Comparison of ENCODE assay signal across 32 mouse cellular contexts in genomic region chr13:36015636-36016035, GRCm38 (mm10). TPM values are rescaled to one million over a fixed set of nuclear protein-coding genes. Genes with fewer than 3 reads are reported as not detected.
DNase-seq lines count a peak whose midpoint lies in the region; ATAC-seq and TF ChIP-seq lines count a peak whose summit lies in the region.
"Had no signal": no experiment of that assay in that cellular context is flagged by ENCODE, and none has a peak within 500 bp of the region (broad histone marks: within the 10 kb centered on the region; RNA-seq: fewer than 3 reads in every experiment).

No protein-coding gene starts in this region.

- peak; percentile 41; the same call in 1 of the 2 replicates for ATAC-seq in liver, embryonic 11.5 days (replicated peaks; ENCODE audit: low FRiP score)
- peak; percentile 70 for ATAC-seq in liver, embryonic 16.5 days (ENCODE audit: low read depth)
- no peak for ATAC-seq in hindbrain, postnatal 0 days
- ATAC-seq: forebrain, postnatal 0 days; midbrain, embryonic 16.5 days had no signal

- no peak overlapping the region for H3K9ac ChIP-seq in liver, adult 2 months (ENCODE audit: low read depth, low read length)
- no peak overlapping the region for H3K9ac ChIP-seq in liver, embryonic 11.5 days (ENCODE audit: low read depth, low read length)
- H3K9ac ChIP-seq in liver, embryonic 16.5 days (ENCODE audit: low read depth, low read length): no peak overlapping the region
- H3K9ac ChIP-seq in hindbrain, postnatal 0 days (replicated peaks; ENCODE audit: low read length): no peak overlapping the region
- H3K9ac ChIP-seq: forebrain, embryonic 12.5 days; forebrain, postnatal 0 days; hindbrain, embryonic 12.5 days; kidney, embryonic 15.5 days; limb, embryonic 13.5 days; lung, embryonic 14.5 days had no signal

- H3K79me2 ChIP-seq in liver, adult 2 months (ENCODE audit: control insufficient read depth, insufficient read depth, low read length): no peaks in the 10 kb centered on the region; the same call in 1 of the 2 replicates

- no peak overlapping the region for H3K27ac ChIP-seq in liver, adult 2 months (replicated peaks; ENCODE audit: insufficient read depth, low read depth, low read length)
- H3K27ac ChIP-seq in liver, embryonic 11.5 days (ENCODE audit: low read depth, low read length): no peak overlapping the region
- no peak overlapping the region for H3K27ac ChIP-seq in liver, embryonic 16.5 days (ENCODE audit: low read length)
- no peak overlapping the region for H3K27ac ChIP-seq in hindbrain, postnatal 0 days
- H3K27ac ChIP-seq: forebrain, embryonic 12.5 days; hindbrain, embryonic 12.5 days; kidney, embryonic 15.5 days; limb, embryonic 13.5 days; midbrain, embryonic 10.5 days had no signal

- peaks cover 10% of the 10 kb centered on the region; the same call in 1 of the 2 replicates for H3K4me1 ChIP-seq in liver, adult 2 months (ENCODE audit: control insufficient read depth, insufficient read depth, low read length)
- H3K4me1 ChIP-seq in liver, embryonic 11.5 days (replicated peaks; ENCODE audit: control insufficient read depth, insufficient read depth, low read length): 0 out of 2 replicates have a peak, but pooled peaks cover 3% of the 10 kb centered on the region
- H3K4me1 ChIP-seq in liver, embryonic 16.5 days (ENCODE audit: control insufficient read depth, low read depth, low read length): peaks cover 6% of the 10 kb centered on the region; the same call in 1 of the 2 replicates
- H3K4me1 ChIP-seq in hindbrain, postnatal 0 days (ENCODE audit: insufficient read depth, low read length): no peaks in the 10 kb centered on the region

- no peaks in the 10 kb centered on the region for H3K9me3 ChIP-seq in liver, embryonic 11.5 days (ENCODE audit: control insufficient read depth, low read length)
- H3K9me3 ChIP-seq in liver, embryonic 16.5 days (replicated peaks; ENCODE audit: control insufficient read depth, low read length): no peaks in the 10 kb centered on the region
- H3K9me3 ChIP-seq in hindbrain, postnatal 0 days (ENCODE audit: low read length): no peaks in the 10 kb centered on the region
- H3K9me3 ChIP-seq: forebrain, embryonic 12.5 days; hindbrain, embryonic 12.5 days; kidney, embryonic 15.5 days; limb, embryonic 13.5 days; midbrain, embryonic 10.5 days had no signal

- no peaks in the 10 kb centered on the region for H3K27me3 ChIP-seq in liver, adult 2 months (ENCODE audit: control insufficient read depth, insufficient read depth, low read length)
- H3K27me3 ChIP-seq in liver, embryonic 11.5 days (replicated peaks; ENCODE audit: control insufficient read depth, insufficient read depth, low read length): no peaks in the 10 kb centered on the region
- H3K27me3 ChIP-seq in liver, embryonic 16.5 days (ENCODE audit: control insufficient read depth, insufficient read depth, low read depth, low read length): no peaks in the 10 kb centered on the region
- H3K27me3 ChIP-seq in hindbrain, postnatal 0 days (ENCODE audit: insufficient read depth, low read length): no peaks in the 10 kb centered on the region
- H3K27me3 ChIP-seq: forebrain, embryonic 12.5 days; hindbrain, embryonic 12.5 days; kidney, embryonic 15.5 days; limb, embryonic 13.5 days had no signal

- no peak overlapping the region for H3K4me3 ChIP-seq in liver, adult 2 months (ENCODE audit: insufficient read depth, low read depth, low read length)
- H3K4me3 ChIP-seq in liver, embryonic 11.5 days (ENCODE audit: low read depth, low read length): no peak overlapping the region
- no peak overlapping the region for H3K4me3 ChIP-seq in liver, embryonic 16.5 days (ENCODE audit: low read depth, low read length)
- no peak overlapping the region for H3K4me3 ChIP-seq in hindbrain, postnatal 0 days (ENCODE audit: low read length)
- H3K4me3 ChIP-seq: erythroblast, embryonic 14.5 days; forebrain, embryonic 12.5 days; hindbrain, embryonic 12.5 days; kidney, embryonic 15.5 days; limb, embryonic 13.5 days; midbrain, embryonic 10.5 days had no signal

- WGBS in liver, adult 2 months: 32% methylated on average over 3 of the region's 3 CpGs
- WGBS in liver, embryonic 11.5 days: 58% methylated on average over 3 of the region's 3 CpGs
- 49% methylated on average over 3 of the region's 3 CpGs for WGBS in liver, embryonic 16.5 days (ENCODE audit: insufficient replicate concordance)
- WGBS in hindbrain, postnatal 0 days: 64% methylated on average over 3 of the region's 3 CpGs

- TF ChIP-seq CTCF in liver, adult 2 months (IDR thresholded peaks at IDR 0.05; ENCODE audit: low read depth, low read length): no peak
- no peak for TF ChIP-seq CTCF in hindbrain, postnatal 0 days (IDR thresholded peaks at IDR 0.05; ENCODE audit: low read depth)

- peak; percentile 96 for DNase-seq in liver, adult 2 months (ENCODE audit: extremely low read depth, low read depth, low spot score)
- DNase-seq in liver: no peak
- no peak for DNase-seq in liver, embryonic 11.5 days (ENCODE audit: low spot score)
- DNase-seq in ovary, postnatal 10 days (ENCODE audit: low spot score): no peak
- no peak for DNase-seq in hindbrain, postnatal 0 days (ENCODE audit: low spot score)
- DNase-seq: adrenal gland, adult 2 months; adrenal gland, postnatal 36 days; B cell, adult 2 months; cerebellum, adult 2 months; cerebellum, postnatal 14 days; forebrain, postnatal 0 days; gastrocnemius, postnatal 10 days; heart, postnatal 14 days; kidney, postnatal 4 days; lung, embryonic 14.5 days; lung, postnatal 14 days; right cerebral cortex, adult 18-20 months; right cerebral cortex, postnatal 4 days; thymus, postnatal 4 days had no signal

- no peaks in the 10 kb centered on the region for H3K36me3 ChIP-seq in liver, adult 2 months (ENCODE audit: control insufficient read depth, insufficient read depth, low read length)
- no peaks in the 10 kb centered on the region for H3K36me3 ChIP-seq in liver, embryonic 11.5 days (ENCODE audit: control insufficient read depth, insufficient read depth, low read length)
- H3K36me3 ChIP-seq in liver, embryonic 16.5 days (ENCODE audit: control insufficient read depth, insufficient read depth): no peaks in the 10 kb centered on the region
- no peaks in the 10 kb centered on the region for H3K36me3 ChIP-seq in hindbrain, postnatal 0 days (ENCODE audit: insufficient read depth, low read length)
- H3K36me3 ChIP-seq: forebrain, embryonic 12.5 days; hindbrain, embryonic 12.5 days; kidney, embryonic 15.5 days; limb, embryonic 13.5 days; midbrain, embryonic 10.5 days had no signal

- no peak overlapping the region for H3K4me2 ChIP-seq in liver, embryonic 11.5 days
- no peak overlapping the region for H3K4me2 ChIP-seq in liver, embryonic 16.5 days (ENCODE audit: low read depth, low read length)
- H3K4me2 ChIP-seq in hindbrain, postnatal 0 days (ENCODE audit: low read depth, low read length): no peak overlapping the region
- H3K4me2 ChIP-seq: forebrain, embryonic 12.5 days; hindbrain, embryonic 12.5 days; kidney, embryonic 15.5 days; limb, embryonic 13.5 days; lung, embryonic 14.5 days had no signal

- TF ChIP-seq POLR2A in liver, adult 2 months (IDR thresholded peaks at IDR 0.05; ENCODE audit: extremely low read depth, insufficient read depth, low read length): no peak

RNA-seq across cellular contexts. Expression of gene Ppp1r3g, which starts 57.0 kb away (rescaled TPM):
- total RNA-seq in liver, adult 2 months (2014; rRNA removed): 4.7 and 7.6 TPM in 2 replicates
- 0.22 TPM in 1 of 2 replicates, not detected in the other for polyA plus RNA-seq in liver, adult 2 months (2012; rRNA removed)
- polyA plus RNA-seq in liver, embryonic 11.5 days (2014; fragmentation: Nextera tagmentation; extraction: Ambion mirVana): 1.0 and 1.3 TPM in 2 replicates
- 1.9 and 3.0 TPM in 2 replicates for polyA plus RNA-seq in liver, embryonic 16.5 days (2015; fragmentation: Nextera tagmentation; extraction: Ambion mirVana)
- 4.1 and 4.3 TPM in 2 replicates for total RNA-seq in hindbrain, postnatal 0 days (2014; rRNA removed)
- polyA plus RNA-seq in hindbrain, postnatal 0 days (2015; fragmentation: Nextera tagmentation; extraction: Ambion mirVana): 0.50 and 1.0 TPM in 2 replicates
- total RNA-seq: gastrocnemius, postnatal 10 days; megakaryocyte progenitor cell, adult 5-6 weeks; neutrophil, adult 5-6 weeks had no signal
- polyA plus RNA-seq: erythroblast, embryonic 14.5 days; gonadal fat pad, adult 2 months; spleen, adult 2 months; thymus, postnatal 0 days had no signal
